Mouse (Mus musculus) monocyte, adult 2 months (primary cell): ENCODE measurements around the gene Tacr1.

Source experiments
- DNase-seq, 2 experiments: peaks; one replicate each; pipeline ENCODE4 v3.0.0; 2022; ENCODE audit warnings: low spot score in 2 of 2, low read depth in 1 of 2

Gene Tacr1

DNA sequence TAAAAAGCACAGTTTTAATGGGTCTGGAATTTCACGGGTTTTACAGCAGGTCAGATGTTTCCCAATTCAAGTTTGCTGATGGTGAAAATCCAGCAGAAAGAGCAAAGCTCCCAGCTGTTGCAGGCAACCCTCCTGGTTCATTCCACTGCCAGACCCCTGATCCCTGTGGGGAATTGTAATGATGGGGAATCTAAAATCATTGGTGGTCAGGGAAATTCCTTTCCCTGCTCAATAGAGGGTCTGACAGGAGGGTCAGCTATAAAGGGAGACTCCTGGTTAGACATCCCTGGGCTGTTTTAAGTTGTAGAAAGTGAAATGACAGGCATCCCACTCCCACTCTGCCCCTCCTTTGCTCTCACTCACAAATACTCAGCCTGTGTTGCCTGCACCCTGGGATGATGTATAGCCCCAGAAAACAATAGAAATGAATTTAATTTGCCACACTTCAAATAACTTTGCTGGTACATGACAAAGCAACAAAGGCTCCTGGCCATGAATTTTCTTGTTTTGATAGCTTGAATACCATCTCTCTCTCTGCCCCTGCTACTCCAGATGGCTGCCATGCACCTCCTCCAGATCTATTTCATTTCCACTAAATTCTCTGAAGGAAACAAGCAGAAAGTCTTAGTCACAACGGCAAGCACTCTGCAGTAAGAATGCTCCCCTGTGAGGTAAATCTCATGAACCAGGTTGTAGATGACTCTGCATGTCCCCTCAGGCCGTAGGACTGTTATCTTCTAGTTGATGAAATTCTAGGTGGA lies 123.2 kb downstream of the Tacr1 start:
- no peak for DNase-seq

DNA sequence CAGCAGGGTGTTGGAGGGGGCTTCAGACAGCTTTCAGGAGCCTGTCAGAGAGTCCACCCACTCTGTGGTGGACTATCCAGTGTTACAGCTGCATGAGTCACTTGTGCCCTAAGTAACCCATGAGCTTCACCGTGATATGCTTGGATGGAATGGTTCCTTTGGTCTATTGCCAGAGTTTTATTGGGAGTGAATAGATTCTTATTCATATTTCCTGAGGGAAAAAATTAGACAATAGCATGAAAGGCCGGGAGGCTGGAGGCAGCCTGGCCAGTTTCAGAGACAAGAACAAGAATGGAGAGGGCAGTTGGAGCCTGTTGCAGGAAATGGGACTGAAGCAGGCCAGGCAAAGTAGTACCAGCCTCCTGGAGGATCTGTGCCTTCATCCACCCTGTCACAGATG lies 126.5 kb downstream of the Tacr1 start:
- DNase-seq = no peak

DNA sequence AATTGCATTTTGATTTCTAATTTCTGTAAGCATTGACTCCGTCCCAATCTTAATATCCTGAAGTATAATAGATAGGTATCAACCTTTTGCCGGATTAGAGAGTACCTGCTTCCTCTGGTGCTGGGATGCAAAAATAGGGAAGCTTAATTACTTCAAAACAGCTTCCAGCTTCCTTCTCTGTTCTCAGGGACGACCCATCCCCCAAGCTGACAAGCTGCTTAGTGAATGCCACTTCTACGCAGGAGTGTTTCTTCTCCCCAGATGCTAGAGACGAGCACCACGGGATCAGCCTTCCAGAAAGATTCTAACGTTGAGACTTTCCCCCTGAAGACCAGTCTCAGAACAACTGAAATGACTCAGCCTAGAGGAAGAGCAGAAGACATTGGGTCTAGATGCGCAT lies 134.5 kb downstream of the Tacr1 start:
- DNase-seq = no peak

DNA sequence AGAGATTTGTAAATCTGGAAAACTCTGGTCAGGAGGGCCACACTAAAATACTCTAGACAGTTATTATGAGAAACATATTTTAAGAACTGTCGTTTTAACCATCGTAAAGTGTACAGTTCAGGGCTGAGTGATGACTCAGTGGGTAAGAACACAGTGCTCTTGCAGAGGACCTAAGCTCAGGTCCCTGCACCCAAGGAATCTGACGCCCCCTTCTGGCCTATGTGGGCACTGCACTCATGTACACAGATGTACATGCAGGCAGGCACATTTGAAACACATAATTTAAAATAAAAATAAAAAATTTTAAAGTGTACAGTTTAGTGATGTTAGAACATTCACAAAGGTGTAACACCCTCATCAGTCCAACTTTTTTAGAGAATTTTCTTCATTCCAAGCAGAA lies 147.1 kb downstream of the Tacr1 start:
- DNase-seq = no peak

DNA sequence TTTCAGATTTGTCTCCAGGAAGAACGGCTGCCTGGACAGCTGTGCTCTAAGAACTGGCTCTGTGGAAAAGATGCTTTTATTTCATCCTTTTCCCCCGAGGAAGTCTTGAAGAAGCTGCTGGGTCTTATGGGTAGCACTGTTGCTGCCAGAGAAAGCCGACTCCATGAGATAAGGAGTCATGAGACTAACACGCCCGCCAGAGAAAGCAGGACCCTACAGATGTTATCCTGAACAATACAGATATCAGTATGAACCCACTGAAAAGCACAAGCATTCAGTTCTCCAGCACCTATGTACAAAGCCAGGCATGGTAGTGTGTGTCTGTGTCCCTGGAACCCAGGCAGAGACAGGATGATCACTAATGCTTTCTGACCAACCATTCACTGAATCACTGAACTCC lies 173.3 kb downstream of the Tacr1 start:
- DNase-seq = no peak

DNA sequence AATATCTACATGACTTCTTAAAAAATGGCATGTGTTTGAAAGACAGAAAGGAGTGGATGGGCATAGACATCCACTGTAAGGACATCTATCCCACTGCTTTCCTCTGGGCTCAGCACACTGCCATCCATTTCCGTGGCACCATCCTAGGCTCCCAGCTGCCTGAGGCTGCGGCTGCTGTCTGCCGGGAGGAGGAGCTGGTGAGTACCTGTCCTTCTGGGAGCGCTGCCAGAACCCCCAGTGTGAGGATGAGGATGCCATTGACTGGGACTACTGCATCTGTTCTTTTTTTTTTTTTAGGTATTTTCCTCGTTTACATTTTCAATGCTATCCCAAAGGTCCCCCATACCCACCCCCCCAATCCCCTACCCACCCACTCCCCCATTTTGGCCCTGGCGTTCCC lies 183.3 kb downstream of the Tacr1 start:
- DNase-seq = no peak

DNA sequence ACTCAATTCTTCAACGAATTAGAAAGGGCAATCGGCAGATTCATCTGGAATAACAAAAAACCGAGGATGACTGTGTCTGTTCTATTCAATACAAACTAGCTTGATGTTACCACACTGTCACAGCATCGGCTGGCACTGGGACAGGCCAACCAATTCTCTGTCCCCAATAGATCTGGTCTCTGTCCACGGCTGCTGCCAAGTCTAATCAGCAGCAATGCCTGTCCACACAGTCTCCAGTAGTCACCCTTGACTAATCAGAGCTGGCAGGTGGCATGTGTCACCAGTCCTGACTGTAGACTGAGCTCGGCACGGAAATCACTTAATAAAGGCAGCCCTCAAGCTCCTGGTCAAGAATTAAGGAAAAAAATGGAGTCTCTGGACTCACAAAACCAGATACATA lies 187.3 kb downstream of the Tacr1 start:
- no peak for DNase-seq

DNA sequence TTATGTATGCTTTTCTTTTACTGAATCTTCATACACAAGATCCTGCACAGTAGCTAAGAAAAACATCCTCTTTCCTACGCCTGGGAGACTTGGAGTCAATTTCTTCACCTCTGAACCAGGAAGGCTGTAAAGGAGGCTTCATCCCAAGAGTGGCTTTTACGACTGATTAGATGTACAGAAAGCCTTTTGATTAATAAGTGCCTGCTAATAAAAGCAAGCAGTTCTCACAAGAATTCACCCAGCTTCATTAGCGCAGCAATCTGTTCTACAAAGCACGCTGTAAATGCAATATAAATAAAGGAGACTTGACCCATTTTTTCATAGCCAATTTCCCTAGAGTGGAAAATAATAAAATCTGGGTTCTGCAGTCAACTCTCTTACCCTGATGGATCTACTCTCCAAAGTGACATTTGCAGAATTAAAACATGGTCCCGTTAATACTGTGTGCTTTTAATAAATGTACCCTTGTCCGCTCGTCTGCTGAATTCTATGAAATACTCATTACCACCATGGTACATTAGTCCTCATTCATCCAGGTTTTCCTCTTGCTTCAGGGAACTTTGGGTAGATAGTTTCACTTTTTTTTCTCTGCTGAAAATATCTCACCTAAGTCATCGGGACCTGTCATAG lies 193.4 kb downstream of the Tacr1 start:
- DNase-seq = no peak

DNA sequence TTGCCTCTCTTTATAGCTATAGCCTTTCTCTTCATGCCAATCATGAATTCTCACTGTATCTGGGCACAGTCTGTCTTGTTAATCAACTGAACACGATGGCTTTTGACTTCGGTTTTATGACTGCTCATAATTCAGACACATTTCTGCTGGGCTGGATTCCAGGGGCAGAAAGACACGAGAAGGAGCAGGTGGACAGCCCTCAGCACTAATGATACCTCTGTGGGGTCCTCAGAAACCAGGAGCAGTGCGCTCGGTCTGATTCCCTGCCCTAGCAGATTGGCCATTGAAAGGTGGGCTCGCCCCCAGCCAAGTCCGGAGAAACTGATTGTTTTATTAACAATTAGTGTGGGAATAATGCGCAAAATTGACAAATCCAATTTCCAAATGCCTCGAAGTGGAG lies 201.1 kb downstream of the Tacr1 start:
- DNase-seq = no peak

DNA sequence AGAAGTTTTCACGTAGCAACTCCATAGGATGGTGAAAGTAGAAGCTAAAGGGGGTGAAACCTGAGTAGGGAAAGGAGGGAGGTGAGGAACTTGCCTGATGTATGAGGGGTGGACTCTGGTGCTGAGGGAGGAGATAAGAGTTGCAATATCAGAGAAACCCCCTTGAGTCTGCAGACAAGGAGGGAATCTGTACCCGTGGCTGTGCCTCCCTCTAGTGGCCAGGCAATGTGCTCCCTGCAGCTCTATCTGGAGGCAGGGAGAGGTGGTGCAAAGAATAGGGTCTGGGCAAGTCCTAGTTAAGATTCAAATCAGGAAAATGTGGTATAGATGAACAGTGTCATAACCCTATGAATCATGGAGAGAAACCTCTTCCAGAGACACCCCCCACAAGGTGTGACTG lies 201.5 kb downstream of the Tacr1 start:
- DNase-seq = no peak

DNA sequence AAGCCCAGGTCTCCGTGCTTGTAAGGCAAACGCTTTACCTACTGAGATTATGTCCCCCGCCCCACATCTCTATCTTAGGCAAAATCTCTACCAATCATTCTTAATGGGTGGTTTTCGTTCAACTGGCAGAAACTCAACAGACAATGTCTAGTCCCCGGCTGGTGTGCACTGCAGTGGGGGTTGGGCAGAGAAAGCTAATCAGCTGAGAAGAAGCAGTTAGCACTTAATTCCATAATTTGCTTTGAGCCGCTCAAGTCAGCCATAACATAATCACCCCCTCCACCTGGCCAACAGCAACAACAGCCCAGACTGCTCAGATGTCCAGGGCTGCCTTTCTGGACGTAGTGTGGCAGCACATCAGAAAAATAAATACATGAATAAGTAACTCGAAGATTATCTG lies 202.7 kb downstream of the Tacr1 start:
- DNase-seq = no peak

DNA sequence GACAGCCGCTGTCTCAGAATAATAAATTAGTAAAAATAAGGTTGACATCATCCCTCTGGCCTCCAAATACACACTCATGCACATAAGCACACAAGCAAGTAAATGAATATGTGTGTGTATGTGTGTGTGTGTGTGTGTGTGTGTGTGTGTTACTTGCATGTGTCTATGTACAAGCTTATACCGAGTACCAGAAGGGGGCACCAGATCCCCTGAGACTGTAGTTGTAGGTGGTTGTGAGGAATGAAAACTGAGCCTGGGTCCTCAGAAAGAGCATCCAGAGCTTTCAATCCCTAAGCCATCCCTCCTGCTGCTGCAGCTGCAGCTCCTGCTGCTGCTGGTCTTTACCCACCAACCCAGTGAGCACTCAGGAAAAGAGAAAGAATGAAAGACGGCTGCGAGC lies 206.6 kb downstream of the Tacr1 start:
- no peak for DNase-seq

DNA sequence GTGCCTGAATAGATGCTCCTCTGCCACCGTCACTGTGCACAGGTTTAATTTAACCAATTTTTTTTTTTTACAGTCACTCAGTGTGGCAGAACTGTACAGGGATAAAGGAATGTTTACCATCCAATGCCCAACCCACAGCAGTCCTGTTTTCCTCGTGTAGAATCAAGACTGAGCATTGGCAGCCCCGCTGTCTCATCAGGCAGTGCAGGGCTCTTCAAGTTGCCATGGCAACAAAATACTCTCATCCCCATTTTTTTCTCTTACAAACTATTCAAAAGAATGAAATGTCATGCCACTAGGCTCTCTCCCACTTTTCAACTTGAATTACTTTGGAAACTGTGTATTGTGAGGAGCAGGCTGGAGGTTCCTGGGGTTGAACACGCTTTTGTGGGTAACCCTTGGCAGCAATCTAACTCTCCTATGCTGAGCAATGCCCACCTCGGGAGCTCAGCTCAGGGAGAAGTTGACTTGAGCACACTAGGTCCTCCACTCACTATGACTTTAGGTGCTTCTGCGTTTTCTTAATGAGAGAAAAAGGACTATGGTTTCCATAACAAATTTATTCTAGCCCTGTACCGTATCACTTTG lies 207.3 kb downstream of the Tacr1 start:
- DNase-seq = no peak
